In genomic region chr11:69560896-69561854, GRCm38 (mm10) we compare ENCODE assay signal across 10 mouse cellular contexts. TPM values are rescaled to one million over a fixed set of nuclear protein-coding genes. Genes with fewer than 3 reads are reported as not detected.
A peak's percentile ranks its signal among the peaks of the same experiment; 100 is the strongest.
DNase-seq lines count a peak whose midpoint lies in the region; ATAC-seq lines count a peak whose summit lies in the region.
"Had no signal": no experiment of that assay in that cellular context is flagged by ENCODE, and none has a peak within 500 bp of the region (broad histone marks: within the 10 kb centered on the region; RNA-seq: fewer than 3 reads in every experiment).

No protein-coding gene starts in this region.

- H3K4me3 ChIP-seq in heart, embryonic 11.5 days (ENCODE audit: low read depth, low read length), result peak overlapping the region; percentile 74; the same call in 1 of the 2 replicates
- peak overlapping the region; percentile 83; the same call in 1 of the 2 replicates for H3K4me3 ChIP-seq in forebrain, embryonic 13.5 days
- H3K4me3 ChIP-seq in limb, embryonic 15.5 days, result peak overlapping the region; percentile 62

- intact Hi-C loops in heart, postnatal 36 days (cut with DNase I), result no loop called here

- peaks cover 2% of the 10 kb centered on the region; the same call in 1 of the 2 replicates for H3K36me3 ChIP-seq in heart, embryonic 11.5 days (ENCODE audit: control insufficient read depth, insufficient read depth, low read length)
- H3K36me3 ChIP-seq in forebrain, embryonic 13.5 days (ENCODE audit: poor library complexity, severe bottlenecking), result peaks cover 47% of the 10 kb centered on the region
- peaks cover 24% of the 10 kb centered on the region for H3K36me3 ChIP-seq in limb, embryonic 15.5 days

- DNase-seq in heart, postnatal 36 days, result no peak
- DNase-seq in ES-CJ7 (ENCODE audit: low read depth, low spot score), result peak; percentile 82
- no peak for DNase-seq in urinary bladder, postnatal 36 days (ENCODE audit: low spot score in 2 of 2)
- no peak for DNase-seq in thymus, postnatal 0 days (ENCODE audit: low spot score)
- no peak for DNase-seq in cerebellum, postnatal 25 days
- DNase-seq: gastrocnemius, postnatal 25 days; liver, embryonic 13.5 days had no signal

- peak overlapping the region; percentile 54; the same call in 1 of the 2 replicates for H3K9ac ChIP-seq in heart, embryonic 11.5 days (ENCODE audit: low read depth, low read length)
- peak overlapping the region; percentile 98 for H3K9ac ChIP-seq in forebrain, embryonic 13.5 days
- no peak overlapping the region for H3K9ac ChIP-seq in limb, embryonic 15.5 days

- peaks cover 62% of the 10 kb centered on the region for H3K4me1 ChIP-seq in heart, embryonic 11.5 days (ENCODE audit: control insufficient read depth, insufficient read depth, low read length)
- peaks cover 69% of the 10 kb centered on the region for H3K4me1 ChIP-seq in forebrain, embryonic 13.5 days
- peaks cover 59% of the 10 kb centered on the region for H3K4me1 ChIP-seq in limb, embryonic 15.5 days

- peak overlapping the region; percentile 99 for H3K27ac ChIP-seq in heart, embryonic 11.5 days (ENCODE audit: low read depth, low read length)
- H3K27ac ChIP-seq in forebrain, embryonic 13.5 days, result peak overlapping the region; percentile 87
- peak overlapping the region; percentile 82 for H3K27ac ChIP-seq in limb, embryonic 15.5 days
- H3K27ac ChIP-seq: liver, embryonic 13.5 days had no signal

- no peak for ATAC-seq in heart, embryonic 11.5 days (replicated peaks; ENCODE audit: insufficient number of reproducible peaks, low FRiP score, low TSS enrichment)
- peak; percentile 56 for ATAC-seq in forebrain, embryonic 13.5 days
- ATAC-seq in limb, embryonic 15.5 days (ENCODE audit: insufficient number of reproducible peaks, low FRiP score, low TSS enrichment, low read depth), result peak; percentile 19; the same call in 1 of the 2 replicates

- 21% methylated on average over 16 of the region's 16 CpGs for WGBS in heart, embryonic 11.5 days (ENCODE audit: insufficient replicate concordance)
- WGBS in forebrain, embryonic 13.5 days, result 17% methylated on average over 16 of the region's 16 CpGs
- 25% methylated on average over 16 of the region's 16 CpGs for WGBS in limb, embryonic 15.5 days

- peak overlapping the region; percentile 98 for H3K4me2 ChIP-seq in heart, embryonic 11.5 days
- peak overlapping the region; percentile 98 for H3K4me2 ChIP-seq in forebrain, embryonic 13.5 days
- peak overlapping the region; percentile 77 for H3K4me2 ChIP-seq in limb, embryonic 15.5 days

- no peaks in the 10 kb centered on the region for H3K9me3 ChIP-seq in heart, embryonic 11.5 days (replicated peaks; ENCODE audit: control insufficient read depth, low read length)
- H3K9me3 ChIP-seq in forebrain, embryonic 13.5 days (replicated peaks), result no peaks in the 10 kb centered on the region
- H3K9me3 ChIP-seq in limb, embryonic 15.5 days, result no peaks in the 10 kb centered on the region
- H3K9me3 ChIP-seq: liver, embryonic 13.5 days had no signal

- H3K27me3 ChIP-seq in heart, embryonic 11.5 days (ENCODE audit: control insufficient read depth, insufficient read depth, low read length), result peaks cover 6% of the 10 kb centered on the region; the same call in 1 of the 2 replicates
- no peaks in the 10 kb centered on the region for H3K27me3 ChIP-seq in forebrain, embryonic 13.5 days
- H3K27me3 ChIP-seq in limb, embryonic 15.5 days, result no peaks in the 10 kb centered on the region

RNA-seq across cellular contexts. Expression of gene Efnb3, which starts 1.2 kb away (rescaled TPM):
- polyA plus RNA-seq in heart, embryonic 11.5 days (2014; fragmentation: Nextera tagmentation; extraction: Ambion mirVana), result 15.2 and 19.0 TPM in 2 replicates
- total RNA-seq in heart, postnatal 36 days (2021), result 10 to 100 TPM; 77.4 to 98.0 TPM
- 63.1 and 72.0 TPM in 2 replicates for polyA plus RNA-seq in forebrain, embryonic 13.5 days (2015; fragmentation: Nextera tagmentation; extraction: Ambion mirVana)
- 27.9 and 33.2 TPM in 2 replicates for polyA plus RNA-seq in limb, embryonic 15.5 days (2015; fragmentation: Nextera tagmentation; extraction: Ambion mirVana)
- polyA plus RNA-seq in thymus, postnatal 0 days (2015; fragmentation: Nextera tagmentation; extraction: Ambion mirVana), result 0.61 and 0.77 TPM in 2 replicates

RNA-seq across cellular contexts. Expression of gene Dnah2, which starts 12.3 kb away (rescaled TPM):
- 0.20 and 1.3 TPM in 2 replicates for polyA plus RNA-seq in heart, embryonic 11.5 days (2014; fragmentation: Nextera tagmentation; extraction: Ambion mirVana)
- total RNA-seq in heart, postnatal 36 days (2021), result under 1 TPM; 0.33 to 0.57 TPM
- 1.7 and 2.0 TPM in 2 replicates for polyA plus RNA-seq in forebrain, embryonic 13.5 days (2015; fragmentation: Nextera tagmentation; extraction: Ambion mirVana)
- 2.0 and 3.0 TPM in 2 replicates for polyA plus RNA-seq in limb, embryonic 15.5 days (2015; fragmentation: Nextera tagmentation; extraction: Ambion mirVana)
- polyA plus RNA-seq in thymus, postnatal 0 days (2015; fragmentation: Nextera tagmentation; extraction: Ambion mirVana), result 0.12 and 0.20 TPM in 2 replicates

RNA-seq across cellular contexts. Expression of gene Wrap53, which starts 18.9 kb away (rescaled TPM):
- polyA plus RNA-seq in heart, embryonic 11.5 days (2014; fragmentation: Nextera tagmentation; extraction: Ambion mirVana), result 20.3 and 22.9 TPM in 2 replicates
- total RNA-seq in heart, postnatal 36 days (2021), result 1 to 10 TPM; 5.1 to 6.3 TPM
- polyA plus RNA-seq in forebrain, embryonic 13.5 days (2015; fragmentation: Nextera tagmentation; extraction: Ambion mirVana), result 32.0 and 35.1 TPM in 2 replicates
- polyA plus RNA-seq in limb, embryonic 15.5 days (2015; fragmentation: Nextera tagmentation; extraction: Ambion mirVana), result 23.6 and 24.8 TPM in 2 replicates
- polyA plus RNA-seq in thymus, postnatal 0 days (2015; fragmentation: Nextera tagmentation; extraction: Ambion mirVana), result 27.0 and 30.6 TPM in 2 replicates

RNA-seq across cellular contexts. Expression of gene Trp53, which starts 19.0 kb away (rescaled TPM):
- polyA plus RNA-seq in heart, embryonic 11.5 days (2014; fragmentation: Nextera tagmentation; extraction: Ambion mirVana), result 103 and 107 TPM in 2 replicates
- total RNA-seq in heart, postnatal 36 days (2021), result 10 to 100 TPM; 13.9 to 17.0 TPM
- 119 and 129 TPM in 2 replicates for polyA plus RNA-seq in forebrain, embryonic 13.5 days (2015; fragmentation: Nextera tagmentation; extraction: Ambion mirVana)
- polyA plus RNA-seq in limb, embryonic 15.5 days (2015; fragmentation: Nextera tagmentation; extraction: Ambion mirVana), result 132 and 134 TPM in 2 replicates
- 138 and 165 TPM in 2 replicates for polyA plus RNA-seq in thymus, postnatal 0 days (2015; fragmentation: Nextera tagmentation; extraction: Ambion mirVana)

RNA-seq across cellular contexts. Expression of gene Atp1b2, which starts 44.6 kb away (rescaled TPM):
- polyA plus RNA-seq in heart, embryonic 11.5 days (2014; fragmentation: Nextera tagmentation; extraction: Ambion mirVana), result 31.0 and 36.2 TPM in 2 replicates
- total RNA-seq in heart, postnatal 36 days (2021), result 10 to 100 TPM; 20.9 to 22.5 TPM
- polyA plus RNA-seq in forebrain, embryonic 13.5 days (2015; fragmentation: Nextera tagmentation; extraction: Ambion mirVana), result 12.7 and 14.0 TPM in 2 replicates
- 8.2 and 10.5 TPM in 2 replicates for polyA plus RNA-seq in limb, embryonic 15.5 days (2015; fragmentation: Nextera tagmentation; extraction: Ambion mirVana)
- 1.7 and 1.8 TPM in 2 replicates for polyA plus RNA-seq in thymus, postnatal 0 days (2015; fragmentation: Nextera tagmentation; extraction: Ambion mirVana)
